Mouse (Mus musculus): ENCODE results near the gene Gm12248. TPM values are rescaled to one million over a fixed set of nuclear protein-coding genes. Genes with fewer than 3 reads are reported as not detected.
"Not testable (repeated sequence)": the region's sequence is repeated elsewhere in the genome, so short reads cannot be mapped to it uniquely, and the experiment has no call there.

Gene Gm12248
- polyA plus RNA-seq, 1 experiment from 2014 or later = not detected

GRCm38 (mm10) chr11:58104351-58104791 lies 11.4 kb upstream of the Gm12248 start:
- H3K27ac ChIP-seq (ENCODE audit: low read length) = peak overlapping the region; percentile 97
- under 1% methylated on average over 24 of the region's 24 CpGs for whole genome bisulfite sequencing
- H3K4me3 ChIP-seq (replicated peaks; ENCODE audit: low read length) = peak overlapping the region; percentile 99
- H3K27me3 ChIP-seq (ENCODE audit: control insufficient read depth, insufficient read depth, low read length) = no peaks in the 10 kb centered on the region
- H3K4me2 ChIP-seq (ENCODE audit: low read depth, low read length) = peak overlapping the region; percentile 49
- ATAC-seq (ENCODE audit: insufficient read depth, low FRiP score) = no peak; the same call in none of the 2 replicates
- H3K9ac ChIP-seq (ENCODE audit: low read length) = peak overlapping the region; percentile 97
- no peaks in the 10 kb centered on the region for H3K9me3 ChIP-seq (replicated peaks; ENCODE audit: control insufficient read depth, low read length)
- H3K36me3 ChIP-seq (ENCODE audit: control insufficient read depth, insufficient read depth, low read length) = no peaks in the 10 kb centered on the region
- peaks cover 9% of the 10 kb centered on the region for H3K4me1 ChIP-seq (ENCODE audit: control insufficient read depth, insufficient read depth, low read length)

GRCm38 (mm10) chr11:58103697-58104306 lies 10.9 kb upstream of the Gm12248 start, which contains the start of gene Cnot8:
Cnot8 (plus strand) TSS chr11:58104153.
- H3K9ac ChIP-seq (ENCODE audit: low read length) = peak within 1 kb of the TSS; percentile 97
- no peaks in the 10 kb centered on the region for H3K9me3 ChIP-seq (replicated peaks; ENCODE audit: control insufficient read depth, low read length)
- H3K36me3 ChIP-seq (ENCODE audit: control insufficient read depth, insufficient read depth, low read length) = no peaks in the 10 kb centered on the region
- H3K27me3 ChIP-seq (ENCODE audit: control insufficient read depth, insufficient read depth, low read length) = no peaks in the 10 kb centered on the region
- peak within 1 kb of the TSS; percentile 50 for H3K4me2 ChIP-seq (ENCODE audit: low read depth, low read length)
- WGBS = under 1% methylated on average over 55 of the region's 55 CpGs
- H3K27ac ChIP-seq (ENCODE audit: low read length) = peak within 1 kb of the TSS; percentile 97
- peaks cover 9% of the 10 kb centered on the region for H3K4me1 ChIP-seq (ENCODE audit: control insufficient read depth, insufficient read depth, low read length)
- ATAC-seq (ENCODE audit: insufficient read depth, low FRiP score) = peak; percentile 98
- H3K4me3 ChIP-seq (replicated peaks; ENCODE audit: low read length) = peak within 1 kb of the TSS; percentile 99

GRCm38 (mm10) chr11:58103344-58103653 lies 10.4 kb upstream of the Gm12248 start:
- Histone ChIP-seq H3K4me1 (ENCODE audit: control insufficient read depth, insufficient read depth, low read length) (peaks cover 9% of the 10 kb centered on the region), H3K9me3 (replicated peaks; ENCODE audit: control insufficient read depth, low read length) (no peaks in the 10 kb centered on the region), H3K27me3 (ENCODE audit: control insufficient read depth, insufficient read depth, low read length) (no peaks in the 10 kb centered on the region), H3K4me3 (replicated peaks; ENCODE audit: low read length) (peak overlapping the region; percentile 99), H3K27ac (ENCODE audit: low read length) (peak overlapping the region; percentile 47), H3K36me3 (ENCODE audit: control insufficient read depth, insufficient read depth, low read length) (no peaks in the 10 kb centered on the region), H3K4me2 (ENCODE audit: low read depth, low read length) (peak overlapping the region; percentile 50), H3K9ac (ENCODE audit: low read length) (peak overlapping the region; percentile 97)
- ATAC-seq (ENCODE audit: insufficient read depth, low FRiP score) = peak; percentile 31; the same call in 1 of the 2 replicates
- 51% methylated on average over 13 of the region's 13 CpGs for WGBS

- Histone ChIP-seq H3K4me2 (ENCODE audit: low read depth, low read length) (peak overlapping the region; percentile 50; the same call in 1 of the 2 replicates), H3K27me3 (ENCODE audit: control insufficient read depth, insufficient read depth, low read length) (no peaks in the 10 kb centered on the region), H3K9me3 (replicated peaks; ENCODE audit: control insufficient read depth, low read length) (no peaks in the 10 kb centered on the region), H3K36me3 (ENCODE audit: control insufficient read depth, insufficient read depth, low read length) (no peaks in the 10 kb centered on the region), H3K9ac (ENCODE audit: low read length) (peak overlapping the region; percentile 97), H3K27ac (ENCODE audit: low read length) (peak overlapping the region; percentile 34; the same call in 1 of the 2 replicates), H3K4me3 (replicated peaks; ENCODE audit: low read length) (no peak overlapping the region), H3K4me1 (ENCODE audit: control insufficient read depth, insufficient read depth, low read length) (peaks cover 9% of the 10 kb centered on the region)
- 85% methylated on average over 9 of the region's 9 CpGs for WGBS
- ATAC-seq (ENCODE audit: insufficient read depth, low FRiP score) = no peak
Observed at GRCm38 (mm10) chr11:58102581-58103343, 9.8 kb upstream of the Gm12248 start.

DNA sequence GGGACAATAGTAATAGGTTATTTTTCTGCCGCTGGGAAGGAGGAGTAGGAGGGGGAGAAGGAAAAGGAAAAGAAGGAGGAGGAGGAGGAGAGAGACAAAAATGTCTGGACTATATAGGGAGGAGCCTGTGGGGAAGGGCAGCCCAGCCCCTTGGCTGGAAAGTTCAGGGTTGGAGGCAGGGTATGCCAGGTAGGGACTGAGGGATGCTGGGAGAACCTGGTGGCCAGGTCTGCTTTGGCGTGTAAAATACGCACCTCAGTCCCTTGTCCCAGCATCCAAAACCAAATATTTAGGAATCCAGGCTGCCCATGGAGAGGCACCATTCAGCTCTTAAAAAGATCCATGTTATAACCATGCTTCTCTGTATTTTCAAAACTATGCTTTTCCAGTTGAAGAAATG lies 9.2 kb upstream of the Gm12248 start:
- H3K27me3 ChIP-seq (ENCODE audit: control insufficient read depth, insufficient read depth, low read length) = no peaks in the 10 kb centered on the region
- peaks cover 9% of the 10 kb centered on the region for H3K4me1 ChIP-seq (ENCODE audit: control insufficient read depth, insufficient read depth, low read length)
- 72% methylated on average over 3 of the region's 3 CpGs for WGBS
- no peak for ATAC-seq (ENCODE audit: insufficient read depth, low FRiP score)
- no peak overlapping the region for H3K27ac ChIP-seq (ENCODE audit: low read length)
- H3K4me2 ChIP-seq (ENCODE audit: low read depth, low read length) = no peak overlapping the region
- H3K4me3 ChIP-seq (replicated peaks; ENCODE audit: low read length) = no peak overlapping the region
- no peaks in the 10 kb centered on the region for H3K9me3 ChIP-seq (replicated peaks; ENCODE audit: control insufficient read depth, low read length)
- H3K36me3 ChIP-seq (ENCODE audit: control insufficient read depth, insufficient read depth, low read length) = no peaks in the 10 kb centered on the region
- no peak overlapping the region for H3K9ac ChIP-seq (ENCODE audit: low read length)

GRCm38 (mm10) chr11:58101194-58101720 lies 8.3 kb upstream of the Gm12248 start:
- H3K4me1 ChIP-seq (ENCODE audit: control insufficient read depth, insufficient read depth, low read length) = peaks cover 9% of the 10 kb centered on the region
- ATAC-seq (ENCODE audit: insufficient read depth, low FRiP score) = no peak
- H3K9ac ChIP-seq (ENCODE audit: low read length) = no peak overlapping the region
- H3K4me2 ChIP-seq (ENCODE audit: low read depth, low read length) = no peak overlapping the region
- 83% methylated on average over 4 of the region's 4 CpGs for WGBS
- no peak overlapping the region for H3K4me3 ChIP-seq (replicated peaks; ENCODE audit: low read length)
- no peaks in the 10 kb centered on the region for H3K27me3 ChIP-seq (ENCODE audit: control insufficient read depth, insufficient read depth, low read length)
- no peaks in the 10 kb centered on the region for H3K36me3 ChIP-seq (ENCODE audit: control insufficient read depth, insufficient read depth, low read length)
- H3K27ac ChIP-seq (ENCODE audit: low read length) = no peak overlapping the region
- no peaks in the 10 kb centered on the region for H3K9me3 ChIP-seq (replicated peaks; ENCODE audit: control insufficient read depth, low read length)

- ATAC-seq (ENCODE audit: insufficient read depth, low FRiP score) = no peak
- no peaks in the 10 kb centered on the region for H3K36me3 ChIP-seq (ENCODE audit: control insufficient read depth, insufficient read depth, low read length)
- H3K9ac ChIP-seq (ENCODE audit: low read length) = no peak overlapping the region
- H3K4me3 ChIP-seq (replicated peaks; ENCODE audit: low read length) = no peak overlapping the region
- no peaks in the 10 kb centered on the region for H3K9me3 ChIP-seq (replicated peaks; ENCODE audit: control insufficient read depth, low read length)
- H3K27me3 ChIP-seq (ENCODE audit: control insufficient read depth, insufficient read depth, low read length) = no peaks in the 10 kb centered on the region
- 86% methylated on average over 2 of the region's 2 CpGs for WGBS
- no peak overlapping the region for H3K27ac ChIP-seq (ENCODE audit: low read length)
- H3K4me1 ChIP-seq (ENCODE audit: control insufficient read depth, insufficient read depth, low read length) = peaks cover 8% of the 10 kb centered on the region
- no peak overlapping the region for H3K4me2 ChIP-seq (ENCODE audit: low read depth, low read length)
Observed at GRCm38 (mm10) chr11:58100006-58100405, 7.1 kb upstream of the Gm12248 start.

GRCm38 (mm10) chr11:58098366-58098720 lies 5.4 kb upstream of the Gm12248 start:
- H3K36me3 ChIP-seq (ENCODE audit: control insufficient read depth, insufficient read depth, low read length); H3K4me1 ChIP-seq (ENCODE audit: control insufficient read depth, insufficient read depth, low read length); H3K9me3 ChIP-seq (replicated peaks; ENCODE audit: control insufficient read depth, low read length); ATAC-seq (ENCODE audit: insufficient read depth, low FRiP score); H3K27me3 ChIP-seq (ENCODE audit: control insufficient read depth, insufficient read depth, low read length); H3K27ac ChIP-seq (ENCODE audit: low read length); H3K9ac ChIP-seq (ENCODE audit: low read length): not testable (repeated sequence)
- H3K4me3 ChIP-seq (replicated peaks; ENCODE audit: low read length) = peak overlapping the region; percentile 47; the same call in 1 of the 2 replicates
- peak overlapping the region; percentile 77; the same call in 1 of the 2 replicates for H3K4me2 ChIP-seq (ENCODE audit: low read depth, low read length)
- WGBS = 71% methylated on average over 5 of the region's 5 CpGs

All from stomach, embryonic 16.5 days (tissue).